Mouse (Mus musculus) ES-E14 (cell line): Measurements from ENCODE around the gene Ralgps1. TPM values are rescaled to one million over a fixed set of nuclear protein-coding genes. Genes with fewer than 3 reads are reported as not detected.

Source experiments
- DNase-seq: peaks from one replicate; pipeline ENCODE4 v3.0.0-alpha.2; 2013; ENCODE audit warnings: low read depth, low spot score
- H3K27ac ChIP-seq: 2 replicates; pipeline ENCODE4 v1.5.1; 2012; ENCODE audit warnings: low read depth, mild to moderate bottlenecking, low read length, moderate library complexity, mixed read lengths; ENCODE audit not compliant: poor library complexity, insufficient read depth, severe bottlenecking
- H3K36me3 ChIP-seq: 2 replicates; pipeline ENCODE4 v1.6.1; 2012; ENCODE audit warnings: mild to moderate bottlenecking, low read length, moderate library complexity, mixed read lengths; ENCODE audit not compliant: control insufficient read depth, poor library complexity, insufficient read depth, severe bottlenecking
- H3K4me1 ChIP-seq, 2 experiments: fragments of 150-350 bp in 1 of 2; sonication (generic) in 1 of 2; 2 replicates each; pipeline ENCODE4 v1.6.1; 2012; ENCODE audit warnings: low read length in 2 of 2, mild to moderate bottlenecking in 1 of 2, mixed read lengths in 1 of 2; ENCODE audit not compliant: control insufficient read depth in 2 of 2, insufficient read depth in 2 of 2, poor library complexity in 1 of 2
- H3K4me3 ChIP-seq, 2 experiments: fragments of 150-350 bp in 1 of 2; sonication (generic) in 1 of 2; 2 replicates each; pipeline ENCODE4 v1.5.1; 2012; ENCODE audit warnings: low read length in 2 of 2, low read depth in 1 of 2, mild to moderate bottlenecking in 1 of 2, mixed read lengths in 1 of 2; ENCODE audit not compliant: insufficient read depth in 1 of 2, poor library complexity in 1 of 2, severe bottlenecking in 1 of 2
- H3K9ac ChIP-seq: 2 replicates; pipeline ENCODE4 v1.6.1; 2012; ENCODE audit warnings: low read depth, mild to moderate bottlenecking, low read length, mixed read lengths; ENCODE audit not compliant: poor library complexity, insufficient read depth, severe bottlenecking
- H3K9me3 ChIP-seq: fragments of 150-350 bp; sonication (generic); 2 replicates; pipeline ENCODE4 v1.6.1; 2012; ENCODE audit warnings: low read depth, mild to moderate bottlenecking, low read length; ENCODE audit not compliant: control insufficient read depth, insufficient read depth
- CHD2 ChIP-seq: IDR thresholded peaks from 2 replicates; pipeline ENCODE4 v1.6.1; 2014; ENCODE audit warnings: mild to moderate bottlenecking, low read depth, low read length, inconsistent platforms
- HCFC1 ChIP-seq: IDR thresholded peaks from 2 replicates; pipeline ENCODE4 v1.6.1; 2012; ENCODE audit warnings: low read length, inconsistent platforms, borderline replicate concordance; ENCODE audit not compliant: insufficient read depth
- MAFK ChIP-seq: IDR thresholded peaks from 2 replicates; pipeline ENCODE4 v1.6.1; 2014; ENCODE audit warnings: mild to moderate bottlenecking, low read depth, low read length, inconsistent platforms; ENCODE audit not compliant: insufficient read depth
- ZC3H11A ChIP-seq: IDR thresholded peaks from 2 replicates; pipeline ENCODE4 v1.6.1; 2012; ENCODE audit warnings: low read depth, mild to moderate bottlenecking, inconsistent platforms, low read length, borderline replicate concordance
- ZNF384 ChIP-seq: IDR thresholded peaks from 2 replicates; pipeline ENCODE4 v1.6.1; 2012; ENCODE audit warnings: low read depth, low read length, inconsistent platforms
- in situ Hi-C, 2 experiments: fragments of 600-800 bp; cut with MboI; formaldehyde crosslinking; loops; one replicate each; pipeline ENCODE4 v1.15.1; 2025; ENCODE audit warnings: low sequenced_read_pairs in 2 of 2, inconsistent platforms in 1 of 2; ENCODE audit not compliant: unreplicated experiment in 2 of 2
- total RNA-seq: library from RNA; depleted of rRNA; stranded (reverse); fragments of 300-350 nt; gene quantifications from 2 replicates; pipeline ENCODE4 v1.2.3, GENCODE M21; 2012

Gene Ralgps1
- total RNA-seq, 1 experiment: 5.4 TPM

DNA sequence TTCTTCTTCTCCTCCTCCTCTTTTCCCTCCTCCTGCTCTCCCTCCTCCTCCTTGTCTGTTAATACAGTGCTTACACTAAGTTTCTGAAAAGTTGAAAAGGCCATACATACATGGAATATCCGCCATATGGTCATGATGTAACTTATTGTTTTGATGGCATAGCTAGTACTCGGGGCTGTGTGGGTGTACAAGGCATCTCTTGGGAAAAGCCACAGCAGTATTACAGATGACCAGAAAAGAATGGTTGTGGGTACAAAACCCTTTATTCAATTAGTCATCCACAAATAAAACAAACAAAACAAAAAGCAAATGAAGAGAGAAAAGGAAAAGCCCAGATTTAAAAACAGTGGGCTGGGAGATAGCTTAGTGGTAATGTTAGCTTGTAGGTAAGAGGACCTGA is 90.8 kb downstream of the Ralgps1 start:
- no peak overlapping the region for H3K27ac ChIP-seq
- no peaks in the 10 kb centered on the region for H3K4me1 ChIP-seq
- DNase-seq: no peak
- H3K4me3 ChIP-seq: no peak overlapping the region
- TF ChIP-seq MAFK (no peak), ZC3H11A (no peak)
- H3K9me3 ChIP-seq: no peaks in the 10 kb centered on the region
- in situ Hi-C loops: no loop called here
- H3K9ac ChIP-seq: no peak overlapping the region
- no peaks in the 10 kb centered on the region; the same call in 1 of the 2 replicates for H3K36me3 ChIP-seq

GRCm38 (mm10) chr2:33279758-33280157 is 91.5 kb downstream of the Ralgps1 start:
- no peak overlapping the region for H3K27ac ChIP-seq
- TF ChIP-seq ZC3H11A (no peak), CHD2 (no peak), MAFK (no peak), HCFC1 (no peak), ZNF384 (no peak)
- no peak overlapping the region for H3K4me3 ChIP-seq
- no peaks in the 10 kb centered on the region; the same call in 1 of the 2 replicates for H3K36me3 ChIP-seq
- in situ Hi-C loops: no loop called here
- no peak overlapping the region for H3K9ac ChIP-seq
- H3K4me1 ChIP-seq: no peaks in the 10 kb centered on the region
- no peaks in the 10 kb centered on the region for H3K9me3 ChIP-seq
- no peak for DNase-seq

DNA sequence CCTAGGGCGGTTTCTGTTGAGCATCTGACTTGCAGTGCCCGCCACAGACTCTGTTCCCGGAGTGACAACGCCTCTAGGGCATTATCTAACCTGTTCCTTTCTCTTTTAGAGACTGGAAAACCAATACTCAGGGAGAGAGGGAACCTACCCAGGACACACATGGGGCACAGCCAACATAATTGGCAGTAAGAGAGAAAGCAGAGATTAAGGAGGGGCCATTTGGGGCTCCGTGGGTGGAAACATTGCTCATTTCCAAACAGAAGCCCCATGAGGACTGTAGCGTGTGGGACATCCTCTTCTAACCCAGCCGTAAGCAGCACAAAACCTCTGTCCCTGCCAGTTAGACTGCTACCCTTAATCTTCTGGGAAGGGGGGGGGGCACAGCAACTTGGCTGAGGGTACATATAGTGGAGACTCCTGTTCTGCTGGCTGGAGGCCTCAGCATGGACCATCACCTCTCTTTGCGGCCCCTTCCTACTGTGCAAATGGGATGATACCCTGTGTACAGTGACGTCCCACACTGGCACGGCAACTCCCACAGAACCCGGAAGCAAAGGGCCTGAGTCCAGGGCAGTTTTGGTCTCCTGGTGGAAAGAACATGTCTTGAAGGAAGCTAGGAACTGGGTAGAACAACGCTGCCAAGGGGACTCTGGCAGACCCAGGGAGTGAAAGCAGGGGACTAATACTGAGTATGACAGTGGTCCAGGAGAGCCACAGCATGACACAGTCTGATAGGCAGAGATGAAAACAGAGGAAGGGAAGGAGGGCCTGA is 96.4 kb downstream of the Ralgps1 start:
- H3K36me3 ChIP-seq: no peaks in the 10 kb centered on the region
- no peaks in the 10 kb centered on the region for H3K9me3 ChIP-seq
- TF ChIP-seq CHD2: no peak
- no peak for TF ChIP-seq ZC3H11A
- no peak overlapping the region for H3K9ac ChIP-seq
- DNase-seq: no peak
- H3K4me3 ChIP-seq: no peak overlapping the region
- in situ Hi-C loops: no loop called here
- H3K27ac ChIP-seq: no peak overlapping the region
- no peaks in the 10 kb centered on the region for H3K4me1 ChIP-seq

DNA sequence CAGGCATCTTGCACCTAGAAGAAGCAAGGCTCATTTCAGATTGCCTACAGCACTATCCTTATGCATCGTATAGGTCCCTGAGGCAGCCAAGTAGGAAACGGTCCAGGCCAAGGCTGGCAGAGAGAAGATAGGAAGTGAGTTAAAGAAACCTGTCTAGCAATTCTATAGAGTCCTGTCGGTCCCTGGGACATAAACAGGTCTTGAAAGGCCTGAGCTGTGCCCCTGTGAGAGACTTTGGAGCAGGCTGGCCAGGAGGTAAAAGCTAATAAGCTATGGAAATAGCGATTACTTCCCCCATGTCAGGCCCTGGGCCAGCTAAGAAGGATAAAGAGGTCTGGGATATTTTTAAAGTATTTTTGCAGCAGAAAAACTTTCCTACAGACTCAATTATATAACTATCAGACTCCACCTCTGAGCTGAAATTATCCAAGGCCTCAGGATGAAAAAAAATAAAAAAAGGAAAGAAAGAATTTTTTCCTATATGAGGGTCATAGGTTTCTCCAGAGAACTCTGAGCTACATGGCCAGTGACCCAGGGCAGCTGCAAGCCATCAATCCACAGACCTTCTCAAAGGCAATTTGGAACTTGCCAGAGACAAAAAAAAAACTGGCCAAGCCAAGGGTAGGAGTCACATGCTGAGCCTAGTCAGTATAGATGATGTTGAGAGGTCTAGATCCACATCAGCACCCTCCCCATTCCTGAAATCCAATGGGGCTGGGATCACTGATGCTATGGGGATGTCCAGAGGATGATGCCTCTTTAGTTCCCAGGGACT is 98.4 kb downstream of the Ralgps1 start:
- H3K27ac ChIP-seq: no peak overlapping the region
- H3K9ac ChIP-seq: no peak overlapping the region
- no peak for DNase-seq
- no peak for TF ChIP-seq ZC3H11A
- no peak for TF ChIP-seq HCFC1
- TF ChIP-seq MAFK: no peak
- no peak for TF ChIP-seq CHD2
- no peak for TF ChIP-seq ZNF384
- in situ Hi-C loops: no loop called here
- no peaks in the 10 kb centered on the region for H3K4me1 ChIP-seq
- H3K36me3 ChIP-seq: no peaks in the 10 kb centered on the region
- H3K4me3 ChIP-seq: no peak overlapping the region
- no peaks in the 10 kb centered on the region for H3K9me3 ChIP-seq
